Mouse (Mus musculus) liver, embryonic 12.5 days (tissue): ENCODE results near the gene Gm4302. TPM values are rescaled to one million over a fixed set of nuclear protein-coding genes. Genes with fewer than 3 reads are reported as not detected.
"Not testable (repeated sequence)": the region's sequence is repeated elsewhere in the genome, so short reads cannot be mapped to it uniquely, and the experiment has no call there.

Source experiments
- ATAC-seq: fragments of 200-750 bp; cut with Nextera tagmentation; 2 replicates; pipeline ENCODE4 v1.8.0; 2017; ENCODE audit warnings: moderate number of reproducible peaks, mild to moderate bottlenecking, moderate library complexity
- H3K27ac ChIP-seq: fragments of 300-500 bp; sonication (generic); 2 replicates; pipeline ENCODE4 v1.5.1; 2016; ENCODE audit warnings: mild to moderate bottlenecking
- H3K27me3 ChIP-seq: fragments of 300-500 bp; sonication (generic); replicated peaks from 2 replicates; pipeline ENCODE4 v1.6.1; 2016; ENCODE audit warnings: mild to moderate bottlenecking, moderate library complexity
- H3K36me3 ChIP-seq: fragments of 300-500 bp; sonication (generic); 2 replicates; pipeline ENCODE4 v1.6.1; 2016; ENCODE audit warnings: mild to moderate bottlenecking, moderate library complexity
- H3K4me1 ChIP-seq: fragments of 300-500 bp; sonication (generic); 2 replicates; pipeline ENCODE4 v1.6.1; 2016
- H3K4me2 ChIP-seq: fragments of 300-500 bp; sonication (generic); 2 replicates; pipeline ENCODE4 v1.6.1; 2016; ENCODE audit warnings: mild to moderate bottlenecking, moderate library complexity
- H3K4me3 ChIP-seq: fragments of 300-500 bp; sonication (generic); 2 replicates; pipeline ENCODE4 v1.5.1; 2016; ENCODE audit warnings: mild to moderate bottlenecking, moderate library complexity
- H3K9ac ChIP-seq: fragments of 300-500 bp; sonication (generic); 2 replicates; pipeline ENCODE4 v1.6.1; 2016; ENCODE audit warnings: mild to moderate bottlenecking, moderate library complexity
- H3K9me3 ChIP-seq: fragments of 300-500 bp; sonication (generic); replicated peaks from 2 replicates; pipeline ENCODE4 v1.6.1; 2016; ENCODE audit warnings: mild to moderate bottlenecking, moderate library complexity
- WGBS: fragments of 180-500 bp; shearing (Covaris S2); methylation state at CpG from one replicate; pipeline ENCODE4 v1.1.7; 2016; ENCODE audit not compliant: insufficient replicate concordance; 5-methylcytosine and 5-hydroxymethylcytosine counted together
- polyA plus RNA-seq: library from polyadenylated mRNA; unstranded; fragments of >200 nt; fragmentation: Nextera tagmentation; extraction: Ambion mirVana; gene quantifications from 2 replicates; pipeline ENCODE4 v1.2.1, GENCODE M21; 2016

Gene Gm4302
- not detected in 2 replicates for polyA plus RNA-seq

GRCm38 (mm10) chr10:100340536-100340935 lies at the start of gene Gm4302:
Gene Gm4302, plus strand, starts transcription at chr10:100340836.
- H3K27ac ChIP-seq, H3K9me3 ChIP-seq, H3K4me1 ChIP-seq, H3K4me3 ChIP-seq, ATAC-seq, H3K9ac ChIP-seq, H3K36me3 ChIP-seq, H3K27me3 ChIP-seq, H3K4me2 ChIP-seq: not testable (repeated sequence)
- WGBS, result no CpG with 5 or more reads among the region's 3 CpGs

- Histone ChIP-seq H3K4me1 (no peaks in the 10 kb centered on the region), H3K4me2 (no peak overlapping the region), H3K27me3 (no peaks in the 10 kb centered on the region), H3K27ac (no peak overlapping the region), H3K9ac (no peak overlapping the region), H3K36me3 (no peaks in the 10 kb centered on the region), H3K9me3 (no peaks in the 10 kb centered on the region), H3K4me3 (no peak overlapping the region)
- WGBS, result 51% methylated on average over 2 of the region's 2 CpGs
- no peak for ATAC-seq
Observed at GRCm38 (mm10) chr10:100296105-100296504, 44.5 kb upstream of the Gm4302 start.

GRCm38 (mm10) chr10:100300106-100300505 lies 40.5 kb upstream of the Gm4302 start:
- not testable (repeated sequence) for H3K4me2 ChIP-seq, H3K27ac ChIP-seq, H3K4me1 ChIP-seq, H3K27me3 ChIP-seq, H3K9ac ChIP-seq, H3K9me3 ChIP-seq, H3K36me3 ChIP-seq, H3K4me3 ChIP-seq, ATAC-seq

- not testable (repeated sequence) for H3K36me3 ChIP-seq, H3K9me3 ChIP-seq, H3K9ac ChIP-seq, H3K27ac ChIP-seq, H3K27me3 ChIP-seq, ATAC-seq, H3K4me2 ChIP-seq, H3K4me1 ChIP-seq, H3K4me3 ChIP-seq
- WGBS, result no CpG with 5 or more reads among the region's 2 CpGs
Observed at GRCm38 (mm10) chr10:100335376-100335775, 5.3 kb upstream of the Gm4302 start, which contains the start of gene Gm4301. Gene Gm4301, plus strand, starts transcription at chr10:100335676.

- H3K4me2 ChIP-seq, H3K36me3 ChIP-seq, ATAC-seq, H3K4me1 ChIP-seq, H3K9ac ChIP-seq, H3K4me3 ChIP-seq, H3K27me3 ChIP-seq, H3K27ac ChIP-seq, H3K9me3 ChIP-seq: not testable (repeated sequence)
- no CpG with 5 or more reads among the region's 3 CpGs for WGBS
Observed at GRCm38 (mm10) chr10:100345672-100346071, 5.0 kb downstream of the Gm4302 start, which contains the start of gene Gm4303. Gene Gm4303, plus strand, starts transcription at chr10:100345972.

- no CpG with 5 or more reads among the region's 3 CpGs for WGBS
- not testable (repeated sequence) for H3K4me1 ChIP-seq, H3K27ac ChIP-seq, H3K9me3 ChIP-seq, H3K4me2 ChIP-seq, H3K36me3 ChIP-seq, H3K27me3 ChIP-seq, H3K4me3 ChIP-seq, H3K9ac ChIP-seq, ATAC-seq
Observed at GRCm38 (mm10) chr10:100350793-100351192, 10.2 kb downstream of the Gm4302 start, which contains the start of gene Gm4305. Gene Gm4305, plus strand, starts transcription at chr10:100351093.

GRCm38 (mm10) chr10:100356841-100357240 lies 16.2 kb downstream of the Gm4302 start:
- H3K4me3 ChIP-seq, H3K4me2 ChIP-seq, H3K27me3 ChIP-seq, H3K36me3 ChIP-seq, H3K4me1 ChIP-seq, ATAC-seq, H3K9me3 ChIP-seq, H3K9ac ChIP-seq, H3K27ac ChIP-seq: not testable (repeated sequence)
- WGBS, result 48% methylated on average over 2 of the region's 2 CpGs

- not testable (repeated sequence) for H3K4me1 ChIP-seq, H3K9ac ChIP-seq, H3K27ac ChIP-seq, H3K4me3 ChIP-seq, H3K27me3 ChIP-seq, H3K9me3 ChIP-seq, ATAC-seq, H3K36me3 ChIP-seq, H3K4me2 ChIP-seq
- WGBS, result no CpG with 5 or more reads among the region's 3 CpGs
Observed at GRCm38 (mm10) chr10:100361038-100361437, 20.4 kb downstream of the Gm4302 start, which contains the start of gene Gm4307. Gene Gm4307, plus strand, starts transcription at chr10:100361338.

GRCm38 (mm10) chr10:100382460-100382859 lies 41.8 kb downstream of the Gm4302 start, which contains the start of gene Gm4312:
Gene Gm4312, minus strand, starts transcription at chr10:100382560.
- no CpG with 5 or more reads among the region's 2 CpGs for WGBS
- H3K4me1 ChIP-seq, H3K9me3 ChIP-seq, H3K4me2 ChIP-seq, H3K4me3 ChIP-seq, ATAC-seq, H3K9ac ChIP-seq, H3K36me3 ChIP-seq, H3K27me3 ChIP-seq, H3K27ac ChIP-seq: not testable (repeated sequence)

Other genes starting within 250 kb of the Gm4302 start
- gene Gm4301, start 5.2 kb upstream of the Gm4302 start, polyA plus RNA-seq, result not detected in 2 replicates
- not detected in 2 replicates for gene Gm4303, start 5.1 kb downstream of the Gm4302 start, polyA plus RNA-seq
- gene Gm4305, start 10.3 kb downstream of the Gm4302 start, polyA plus RNA-seq, result not detected in 2 replicates
- not detected in 2 replicates for gene Gm4307, start 20.5 kb downstream of the Gm4302 start, polyA plus RNA-seq
- gene Gm4312, start 41.7 kb downstream of the Gm4302 start, polyA plus RNA-seq, result not detected in 2 replicates
- gene Tmtc3, start 146.5 kb downstream of the Gm4302 start, polyA plus RNA-seq, result 10.5 and 11.8 TPM in 2 replicates
- 4.2 and 4.8 TPM in 2 replicates for gene Cep290, start 146.7 kb downstream of the Gm4302 start, polyA plus RNA-seq
- gene 4930430F08Rik, start 249.6 kb downstream of the Gm4302 start, polyA plus RNA-seq, result 13.5 and 15.2 TPM in 2 replicates
- not detected in 2 replicates for gene 1700017N19Rik, start 249.6 kb downstream of the Gm4302 start, polyA plus RNA-seq